Mouse (Mus musculus): ENCODE measurements around the gene Tacr1. TPM values are rescaled to one million over a fixed set of nuclear protein-coding genes. Genes with fewer than 3 reads are reported as not detected.

The Tacr1 gene
- total RNA-seq, 4 experiments from 2014 or later = 1.5 to 2.7 (median 2.3) TPM

- peak; percentile 22 to 23 for DNase-seq (ENCODE audit: low spot score in 2 of 2)
Measured at GRCm38 (mm10) chr6:82525107-82525867, 123.2 kb downstream of the Tacr1 start.

GRCm38 (mm10) chr6:82528631-82529030 lies 126.5 kb downstream of the Tacr1 start:
- no peak for DNase-seq (ENCODE audit: low spot score in 2 of 2)

GRCm38 (mm10) chr6:82536641-82537040 lies 134.5 kb downstream of the Tacr1 start:
- DNase-seq (ENCODE audit: low spot score in 2 of 2) = no peak

GRCm38 (mm10) chr6:82549270-82549669 lies 147.1 kb downstream of the Tacr1 start:
- no peak for DNase-seq (ENCODE audit: low spot score in 2 of 2)

- no peak for DNase-seq (ENCODE audit: low spot score in 2 of 2)
Measured at GRCm38 (mm10) chr6:82575445-82575844, 173.3 kb downstream of the Tacr1 start.

- no peak for DNase-seq (ENCODE audit: low spot score in 2 of 2)
Measured at GRCm38 (mm10) chr6:82585396-82585795, 183.3 kb downstream of the Tacr1 start.

- DNase-seq (ENCODE audit: low spot score in 2 of 2) = no peak
Measured at GRCm38 (mm10) chr6:82589387-82589786, 187.3 kb downstream of the Tacr1 start.

- DNase-seq (ENCODE audit: low spot score in 2 of 2) = no peak
Measured at GRCm38 (mm10) chr6:82595461-82596090, 193.4 kb downstream of the Tacr1 start.

- DNase-seq (ENCODE audit: low spot score in 2 of 2) = no peak
Measured at GRCm38 (mm10) chr6:82603228-82603627, 201.1 kb downstream of the Tacr1 start.

GRCm38 (mm10) chr6:82603665-82604064 lies 201.5 kb downstream of the Tacr1 start:
- DNase-seq (ENCODE audit: low spot score in 2 of 2) = peak in 1 of 2 experiments; percentile 41

GRCm38 (mm10) chr6:82604791-82605190 lies 202.7 kb downstream of the Tacr1 start:
- no peak for DNase-seq (ENCODE audit: low spot score in 2 of 2)

- no peak for DNase-seq (ENCODE audit: low spot score in 2 of 2)
Measured at GRCm38 (mm10) chr6:82608756-82609155, 206.6 kb downstream of the Tacr1 start.

GRCm38 (mm10) chr6:82609339-82609926 lies 207.3 kb downstream of the Tacr1 start:
- DNase-seq (ENCODE audit: low spot score in 2 of 2) = peak in 1 of 2 experiments; percentile 14
